Mouse (Mus musculus): ENCODE measurements around the gene Scfd2. TPM values are rescaled to one million over a fixed set of nuclear protein-coding genes. Genes with fewer than 3 reads are reported as not detected.

The Scfd2 gene
- polyA plus RNA-seq, 1 experiment from 2014 or later = 12.9 TPM

- WGBS (ENCODE audit: insufficient replicate concordance) = 76% methylated on average over 6 of the region's 6 CpGs
- Histone ChIP-seq H3K9ac (ENCODE audit: low read depth, low read length) (no peak overlapping the region), H3K9me3 (replicated peaks; ENCODE audit: control insufficient read depth, low read length) (no peaks in the 10 kb centered on the region), H3K4me3 (ENCODE audit: low read depth, low read length) (no peak overlapping the region), H3K4me1 (ENCODE audit: control insufficient read depth, insufficient read depth, low read length) (peaks cover 30% of the 10 kb centered on the region), H3K4me2 (no peak overlapping the region), H3K27me3 (ENCODE audit: control insufficient read depth, insufficient read depth, low read length) (no peaks in the 10 kb centered on the region), H3K27ac (ENCODE audit: low read depth, low read length) (no peak overlapping the region), H3K36me3 (ENCODE audit: control insufficient read depth, insufficient read depth, low read length) (no peaks in the 10 kb centered on the region)
- ATAC-seq (replicated peaks; ENCODE audit: insufficient number of reproducible peaks, low FRiP score, low TSS enrichment) = no peak
Observed at GRCm38 (mm10) chr5:74252672-74253286, 278.8 kb downstream of the Scfd2 start.

DNA sequence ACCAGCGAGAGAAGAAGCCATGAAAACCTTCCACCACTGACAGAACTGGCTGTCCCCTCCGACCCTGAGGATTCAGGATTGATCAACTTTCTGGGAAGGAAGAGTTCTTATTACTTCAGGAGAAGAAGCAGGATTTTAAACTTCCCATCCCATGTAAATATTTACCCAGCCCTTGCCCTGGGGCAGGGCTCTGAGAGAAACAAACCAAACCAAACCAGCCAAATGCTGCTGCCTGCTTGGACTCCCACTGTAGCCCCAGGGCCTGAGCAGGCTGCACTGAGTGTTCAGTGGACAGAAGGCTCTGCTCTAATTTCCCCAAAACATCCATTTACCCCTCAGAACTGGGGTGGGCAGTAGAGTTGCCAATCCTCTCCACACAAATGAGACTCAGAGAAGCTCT is 280.6 kb downstream of the Scfd2 start:
- Histone ChIP-seq H3K36me3 (ENCODE audit: control insufficient read depth, insufficient read depth, low read length) (no peaks in the 10 kb centered on the region), H3K4me3 (ENCODE audit: low read depth, low read length) (no peak overlapping the region), H3K9me3 (replicated peaks; ENCODE audit: control insufficient read depth, low read length) (no peaks in the 10 kb centered on the region), H3K27ac (ENCODE audit: low read depth, low read length) (no peak overlapping the region), H3K27me3 (ENCODE audit: control insufficient read depth, insufficient read depth, low read length) (no peaks in the 10 kb centered on the region), H3K4me2 (no peak overlapping the region), H3K4me1 (ENCODE audit: control insufficient read depth, insufficient read depth, low read length) (peaks cover 31% of the 10 kb centered on the region), H3K9ac (ENCODE audit: low read depth, low read length) (no peak overlapping the region)
- 74% methylated on average over 2 of the region's 2 CpGs for WGBS (ENCODE audit: insufficient replicate concordance)
- no peak for ATAC-seq (replicated peaks; ENCODE audit: insufficient number of reproducible peaks, low FRiP score, low TSS enrichment)

DNA sequence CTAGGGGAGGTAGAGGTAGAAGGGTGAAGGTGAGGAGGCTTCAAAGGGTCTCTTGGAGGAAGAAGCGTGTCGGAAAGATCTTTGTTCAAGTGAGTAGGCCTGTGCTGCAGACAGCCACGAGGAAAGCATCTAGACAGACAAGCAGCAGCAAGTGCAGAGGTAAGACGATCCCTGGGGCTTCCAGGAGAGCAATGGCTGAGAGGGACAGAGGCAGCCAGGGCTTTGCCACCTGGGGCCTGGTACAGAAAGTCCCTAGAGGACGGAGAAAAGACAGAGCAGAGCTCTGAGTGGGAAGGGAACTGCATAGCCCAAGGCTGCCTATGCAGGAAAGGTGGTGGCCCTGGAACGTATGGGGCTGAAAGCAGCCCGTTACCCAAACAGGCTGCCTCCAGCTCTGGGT is 281.3 kb downstream of the Scfd2 start:
- 54% methylated on average over 7 of the region's 7 CpGs for WGBS (ENCODE audit: insufficient replicate concordance)
- H3K4me3 ChIP-seq (ENCODE audit: low read depth, low read length) = no peak overlapping the region
- no peak for ATAC-seq (replicated peaks; ENCODE audit: insufficient number of reproducible peaks, low FRiP score, low TSS enrichment)

DNA sequence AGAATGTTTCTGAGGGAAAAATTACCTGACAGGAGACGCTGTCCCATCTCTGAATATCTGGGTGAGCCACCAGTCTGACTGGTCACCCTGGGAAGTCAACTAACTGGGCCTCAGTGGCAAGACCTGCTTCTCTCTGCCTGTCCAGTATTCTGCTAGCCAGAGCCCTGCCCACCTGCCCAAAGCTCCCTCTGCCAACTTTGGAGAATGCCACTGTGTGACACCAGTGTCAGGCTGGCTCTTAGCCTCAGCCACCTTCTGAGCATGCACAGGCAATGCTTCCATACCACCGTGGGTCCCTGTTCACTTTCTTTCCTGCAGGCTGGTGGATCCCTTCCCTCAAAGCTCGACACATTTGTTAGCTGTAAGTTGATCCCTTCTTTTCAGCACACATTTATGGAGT is 281.8 kb downstream of the Scfd2 start:
- Histone ChIP-seq H3K4me1 (ENCODE audit: control insufficient read depth, insufficient read depth, low read length) (peaks cover 37% of the 10 kb centered on the region), H3K4me2 (no peak overlapping the region), H3K27ac (ENCODE audit: low read depth, low read length) (no peak overlapping the region), H3K4me3 (ENCODE audit: low read depth, low read length) (no peak overlapping the region), H3K9me3 (replicated peaks; ENCODE audit: control insufficient read depth, low read length) (no peaks in the 10 kb centered on the region), H3K27me3 (ENCODE audit: control insufficient read depth, insufficient read depth, low read length) (no peaks in the 10 kb centered on the region), H3K36me3 (ENCODE audit: control insufficient read depth, insufficient read depth, low read length) (no peaks in the 10 kb centered on the region), H3K9ac (ENCODE audit: low read depth, low read length) (no peak overlapping the region)
- ATAC-seq (replicated peaks; ENCODE audit: insufficient number of reproducible peaks, low FRiP score, low TSS enrichment) = no peak
- WGBS (ENCODE audit: insufficient replicate concordance) = 54% methylated on average over 3 of the region's 3 CpGs

More for the DNA sequence above, 281.3 kb downstream of the Scfd2 start:
- H3K27ac ChIP-seq (ENCODE audit: low read depth, low read length) = no peak overlapping the region
- no peaks in the 10 kb centered on the region for H3K36me3 ChIP-seq (ENCODE audit: control insufficient read depth, insufficient read depth, low read length)
- H3K9me3 ChIP-seq (replicated peaks; ENCODE audit: control insufficient read depth, low read length) = no peaks in the 10 kb centered on the region
- H3K4me1 ChIP-seq (ENCODE audit: control insufficient read depth, insufficient read depth, low read length) = peaks cover 38% of the 10 kb centered on the region
- no peaks in the 10 kb centered on the region for H3K27me3 ChIP-seq (ENCODE audit: control insufficient read depth, insufficient read depth, low read length)
- H3K9ac ChIP-seq (ENCODE audit: low read depth, low read length) = 0 out of 2 replicates have a peak overlapping the region, but pooled peaks have one; percentile 3
- H3K4me2 ChIP-seq = no peak overlapping the region

GRCm38 (mm10) chr5:74246971-74247370 is 284.6 kb downstream of the Scfd2 start:
- no peak overlapping the region for H3K9ac ChIP-seq (ENCODE audit: low read depth, low read length)
- no peak overlapping the region for H3K27ac ChIP-seq (ENCODE audit: low read depth, low read length)
- H3K4me2 ChIP-seq = no peak overlapping the region
- peaks cover 23% of the 10 kb centered on the region for H3K4me1 ChIP-seq (ENCODE audit: control insufficient read depth, insufficient read depth, low read length)
- H3K4me3 ChIP-seq (ENCODE audit: low read depth, low read length) = no peak overlapping the region
- H3K36me3 ChIP-seq (ENCODE audit: control insufficient read depth, insufficient read depth, low read length) = no peaks in the 10 kb centered on the region
- no peaks in the 10 kb centered on the region for H3K9me3 ChIP-seq (replicated peaks; ENCODE audit: control insufficient read depth, low read length)
- WGBS (ENCODE audit: insufficient replicate concordance) = 60% methylated on average over 3 of the region's 3 CpGs
- no peak for ATAC-seq (replicated peaks; ENCODE audit: insufficient number of reproducible peaks, low FRiP score, low TSS enrichment)
- no peaks in the 10 kb centered on the region for H3K27me3 ChIP-seq (ENCODE audit: control insufficient read depth, insufficient read depth, low read length)

- H3K4me3 ChIP-seq (ENCODE audit: low read depth, low read length) = no peak overlapping the region
- 73% methylated on average over 4 of the region's 4 CpGs for WGBS (ENCODE audit: insufficient replicate concordance)
- ATAC-seq (replicated peaks; ENCODE audit: insufficient number of reproducible peaks, low FRiP score, low TSS enrichment) = no peak
- no peaks in the 10 kb centered on the region for H3K27me3 ChIP-seq (ENCODE audit: control insufficient read depth, insufficient read depth, low read length)
- no peaks in the 10 kb centered on the region for H3K9me3 ChIP-seq (replicated peaks; ENCODE audit: control insufficient read depth, low read length)
- no peak overlapping the region for H3K27ac ChIP-seq (ENCODE audit: low read depth, low read length)
- no peak overlapping the region for H3K9ac ChIP-seq (ENCODE audit: low read depth, low read length)
- no peaks in the 10 kb centered on the region for H3K36me3 ChIP-seq (ENCODE audit: control insufficient read depth, insufficient read depth, low read length)
- H3K4me1 ChIP-seq (ENCODE audit: control insufficient read depth, insufficient read depth, low read length) = peaks cover 23% of the 10 kb centered on the region
- H3K4me2 ChIP-seq = no peak overlapping the region
Observed at GRCm38 (mm10) chr5:74246453-74246852, 285.1 kb downstream of the Scfd2 start.

DNA sequence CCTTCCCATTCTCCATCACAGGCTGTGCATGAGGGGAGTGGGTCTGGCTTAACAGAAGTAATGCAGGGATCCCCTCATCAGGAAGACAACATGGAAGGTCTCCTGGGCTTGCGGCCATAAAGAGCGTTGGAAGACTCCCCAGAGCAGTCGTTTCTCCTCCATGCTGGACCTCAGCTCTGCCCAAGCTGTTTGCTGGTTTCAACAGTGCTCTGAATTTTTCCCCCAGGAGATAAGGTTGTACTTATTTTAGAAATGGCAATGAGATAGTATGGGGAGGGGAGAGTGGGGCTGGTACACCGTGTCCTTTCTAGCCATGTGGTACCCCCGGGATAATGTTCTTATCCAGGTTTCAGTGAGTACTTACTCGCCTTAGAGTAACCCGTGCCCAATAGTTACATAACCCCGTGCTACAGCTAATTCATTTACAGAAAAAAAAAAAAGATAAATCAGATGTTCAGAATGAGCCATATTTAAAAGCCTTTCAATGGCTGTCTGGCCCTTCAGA is 285.9 kb downstream of the Scfd2 start:
- Histone ChIP-seq H3K9me3 (replicated peaks; ENCODE audit: control insufficient read depth, low read length) (no peaks in the 10 kb centered on the region), H3K27me3 (ENCODE audit: control insufficient read depth, insufficient read depth, low read length) (no peaks in the 10 kb centered on the region), H3K4me1 (ENCODE audit: control insufficient read depth, insufficient read depth, low read length) (peaks cover 23% of the 10 kb centered on the region), H3K4me2 (no peak overlapping the region), H3K4me3 (ENCODE audit: low read depth, low read length) (no peak overlapping the region), H3K36me3 (ENCODE audit: control insufficient read depth, insufficient read depth, low read length) (no peaks in the 10 kb centered on the region), H3K9ac (ENCODE audit: low read depth, low read length) (no peak overlapping the region), H3K27ac (ENCODE audit: low read depth, low read length) (no peak overlapping the region)
- ATAC-seq (replicated peaks; ENCODE audit: insufficient number of reproducible peaks, low FRiP score, low TSS enrichment) = no peak
- whole genome bisulfite sequencing (ENCODE audit: insufficient replicate concordance) = 63% methylated on average over 8 of the region's 8 CpGs

- no peaks in the 10 kb centered on the region for H3K27me3 ChIP-seq (ENCODE audit: control insufficient read depth, insufficient read depth, low read length)
- 84% methylated on average over 14 of the region's 14 CpGs for WGBS (ENCODE audit: insufficient replicate concordance)
- H3K4me3 ChIP-seq (ENCODE audit: low read depth, low read length) = no peak overlapping the region
- H3K36me3 ChIP-seq (ENCODE audit: control insufficient read depth, insufficient read depth, low read length) = no peaks in the 10 kb centered on the region
- H3K9me3 ChIP-seq (replicated peaks; ENCODE audit: control insufficient read depth, low read length) = no peaks in the 10 kb centered on the region
- H3K9ac ChIP-seq (ENCODE audit: low read depth, low read length) = no peak overlapping the region
- peaks cover 27% of the 10 kb centered on the region for H3K4me1 ChIP-seq (ENCODE audit: control insufficient read depth, insufficient read depth, low read length)
- H3K27ac ChIP-seq (ENCODE audit: low read depth, low read length) = no peak overlapping the region
- ATAC-seq (replicated peaks; ENCODE audit: insufficient number of reproducible peaks, low FRiP score, low TSS enrichment) = no peak
- no peak overlapping the region for H3K4me2 ChIP-seq
Observed at GRCm38 (mm10) chr5:74244406-74245019, 287.0 kb downstream of the Scfd2 start.

DNA sequence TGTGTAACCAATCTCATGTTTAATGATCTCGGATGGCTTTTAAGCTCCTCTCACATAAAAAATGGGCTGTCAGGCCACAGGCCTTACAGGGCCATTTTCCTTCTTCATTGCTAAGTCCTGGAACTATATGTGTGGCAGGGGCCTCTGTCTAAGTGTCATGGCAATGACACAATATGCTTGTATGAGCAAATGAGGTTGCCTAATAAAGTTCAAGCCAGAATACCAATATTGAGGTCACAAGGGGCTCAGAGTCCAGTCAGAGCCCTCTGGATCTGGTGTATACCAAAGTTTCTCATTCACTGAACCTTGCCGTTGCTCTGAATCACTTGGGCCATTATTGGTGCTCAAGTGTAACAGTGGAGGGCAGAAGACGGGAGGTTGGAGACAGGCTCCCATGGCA is 288.9 kb downstream of the Scfd2 start:
- peaks cover 27% of the 10 kb centered on the region for H3K4me1 ChIP-seq (ENCODE audit: control insufficient read depth, insufficient read depth, low read length)
- no peak overlapping the region for H3K9ac ChIP-seq (ENCODE audit: low read depth, low read length)
- 67% methylated on average over 3 of the region's 3 CpGs for WGBS (ENCODE audit: insufficient replicate concordance)
- no peaks in the 10 kb centered on the region for H3K9me3 ChIP-seq (replicated peaks; ENCODE audit: control insufficient read depth, low read length)
- no peaks in the 10 kb centered on the region for H3K36me3 ChIP-seq (ENCODE audit: control insufficient read depth, insufficient read depth, low read length)
- H3K27me3 ChIP-seq (ENCODE audit: control insufficient read depth, insufficient read depth, low read length) = no peaks in the 10 kb centered on the region
- H3K27ac ChIP-seq (ENCODE audit: low read depth, low read length) = no peak overlapping the region
- no peak overlapping the region for H3K4me3 ChIP-seq (ENCODE audit: low read depth, low read length)
- ATAC-seq (replicated peaks; ENCODE audit: insufficient number of reproducible peaks, low FRiP score, low TSS enrichment) = no peak
- no peak overlapping the region for H3K4me2 ChIP-seq
